Mouse (Mus musculus) cerebellum, postnatal 25 days (tissue): Measurements from ENCODE around the gene Mipol1.
"Not testable (repeated sequence)": the region's sequence is repeated elsewhere in the genome, so short reads cannot be mapped to it uniquely, and the experiment has no call there.

Experiments
- DNase-seq, 2 experiments: peaks; one replicate each; pipeline ENCODE4 v3.0.0; 2021; ENCODE audit warnings: mixed read lengths in 2 of 2

The Mipol1 gene

DNA sequence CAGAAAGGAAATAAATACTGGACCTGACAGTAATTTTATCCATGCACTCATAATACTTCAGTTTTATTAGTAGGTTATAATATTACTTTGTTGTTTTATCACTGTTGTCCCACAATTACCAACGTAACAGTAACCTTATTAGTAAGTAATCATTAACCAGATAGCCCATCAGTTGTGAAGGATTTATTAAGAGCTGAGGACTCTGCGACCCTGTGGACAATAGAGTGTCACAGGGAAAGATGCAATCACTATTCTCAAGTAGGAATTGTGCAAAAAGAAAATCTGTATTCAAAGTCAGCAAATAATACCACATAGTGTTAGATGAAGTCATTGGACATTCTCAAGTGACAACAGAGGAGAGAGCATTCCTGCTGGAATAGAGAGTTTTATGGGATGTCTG lies 198.5 kb downstream of the Mipol1 start:
- no peak for DNase-seq

GRCm38 (mm10) chr12:57436939-57437659 lies 206.9 kb downstream of the Mipol1 start:
- DNase-seq, result not testable (repeated sequence)

DNA sequence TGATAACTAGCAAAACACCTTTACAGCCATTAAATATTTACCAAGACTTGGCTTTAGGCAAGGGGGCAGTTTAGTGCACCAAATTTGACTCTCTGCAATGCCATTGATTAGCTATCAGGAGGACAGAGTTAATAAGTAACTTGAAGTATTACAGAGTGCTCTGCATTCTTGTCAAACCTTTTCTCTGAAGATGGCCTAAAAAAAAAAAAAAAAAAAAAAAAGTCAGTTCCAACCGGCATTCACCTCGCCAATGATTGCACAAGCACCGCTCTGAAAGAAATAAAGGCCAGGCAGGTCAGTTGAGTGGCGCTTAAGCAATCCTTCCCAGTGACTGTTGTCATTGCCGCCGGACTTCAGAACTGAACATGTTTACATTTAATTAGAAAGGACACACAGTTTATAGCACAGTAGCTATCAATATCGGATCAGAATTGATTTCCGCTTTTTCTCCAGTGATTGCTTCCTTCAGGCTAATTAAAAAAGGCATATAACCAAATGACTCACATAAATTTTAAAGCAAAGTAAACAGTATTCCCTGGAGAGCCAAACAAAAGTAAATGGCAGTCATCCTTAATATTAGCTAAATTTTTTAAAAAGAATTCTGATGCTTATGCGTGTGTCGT lies 214.2 kb downstream of the Mipol1 start:
- no peak for DNase-seq

GRCm38 (mm10) chr12:57447331-57447730 lies 217.1 kb downstream of the Mipol1 start:
- DNase-seq, result no peak

DNA sequence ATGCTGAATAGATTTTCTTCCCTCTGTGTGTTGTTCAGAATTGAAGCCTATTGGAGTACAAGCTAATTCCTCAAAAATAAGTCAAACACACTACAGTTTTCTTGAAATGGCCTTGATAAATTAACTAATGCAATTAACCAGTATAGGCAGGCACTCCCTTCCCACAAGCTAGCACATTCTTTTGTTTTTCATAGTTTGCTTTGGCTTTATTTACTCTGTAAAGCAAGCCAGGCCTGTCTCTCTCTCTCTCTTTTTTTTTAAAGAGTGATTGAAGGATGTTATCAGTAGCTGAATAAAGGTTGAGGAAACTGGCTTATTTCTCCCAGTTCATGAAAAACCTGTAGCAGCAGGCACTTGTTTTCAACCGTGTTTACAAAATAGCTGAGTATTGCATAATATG lies 219.1 kb downstream of the Mipol1 start:
- no peak for DNase-seq

- no peak for DNase-seq
Measured at GRCm38 (mm10) chr12:57450017-57450583, 219.9 kb downstream of the Mipol1 start.

- DNase-seq, result no peak
Measured at GRCm38 (mm10) chr12:57456911-57457310, 226.7 kb downstream of the Mipol1 start.

DNA sequence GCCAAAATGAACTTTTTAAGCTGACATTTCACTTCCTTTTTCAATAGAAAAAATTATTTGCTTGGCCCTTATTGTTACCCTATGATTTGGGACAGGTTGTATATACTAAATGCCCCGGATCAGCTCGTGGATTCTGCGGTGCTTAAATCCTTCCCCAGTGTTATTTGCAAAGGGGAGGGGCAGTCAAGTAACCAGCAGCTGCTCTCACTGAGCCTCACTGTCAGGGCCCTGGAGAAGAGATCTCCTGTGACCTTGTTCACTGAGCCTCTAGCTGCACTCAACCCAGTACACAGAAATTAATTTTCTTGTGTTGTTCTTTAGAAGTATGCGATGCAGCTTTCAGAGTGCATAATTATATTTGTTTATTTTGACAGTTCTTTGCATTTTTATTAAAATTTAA lies 227.1 kb downstream of the Mipol1 start:
- DNase-seq, result no peak

DNA sequence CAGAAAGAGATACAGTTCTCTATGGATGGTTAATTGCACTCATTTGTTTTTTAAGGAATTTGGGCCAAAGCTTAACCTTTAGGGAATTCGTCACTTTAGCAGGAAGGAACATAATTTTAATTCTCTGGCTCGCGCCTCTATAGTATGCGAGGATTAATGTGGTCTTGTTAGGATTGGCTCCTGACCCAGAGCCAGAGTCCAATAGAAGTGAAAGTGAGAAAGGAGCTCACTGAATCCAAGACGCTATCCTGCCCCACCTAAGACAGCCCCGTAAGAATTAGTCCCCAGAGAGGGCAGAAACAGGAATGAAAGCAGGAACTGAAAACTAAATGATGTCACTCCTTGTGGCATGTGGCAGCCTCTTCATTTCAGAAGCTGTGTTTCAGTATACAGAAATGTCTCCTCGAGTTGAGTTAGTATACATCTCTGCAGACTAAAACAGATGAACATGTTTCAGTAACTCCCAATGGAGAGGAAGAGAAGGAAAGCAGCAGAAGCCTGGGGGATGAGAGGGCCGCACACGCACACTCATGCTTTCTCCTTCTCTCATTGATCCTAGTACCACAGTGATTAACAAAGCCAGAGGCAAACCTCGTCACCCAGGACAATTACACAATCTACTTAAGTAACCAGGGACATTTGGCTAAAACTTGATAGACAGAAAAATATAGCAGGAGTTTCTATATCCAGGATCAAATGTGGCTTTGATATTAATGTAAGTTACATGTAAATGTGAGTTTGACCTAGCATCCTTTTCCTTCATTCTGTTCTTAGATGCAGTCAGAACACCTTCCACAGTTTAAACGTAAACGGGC lies 234.5 kb downstream of the Mipol1 start:
- DNase-seq, result no peak

DNA sequence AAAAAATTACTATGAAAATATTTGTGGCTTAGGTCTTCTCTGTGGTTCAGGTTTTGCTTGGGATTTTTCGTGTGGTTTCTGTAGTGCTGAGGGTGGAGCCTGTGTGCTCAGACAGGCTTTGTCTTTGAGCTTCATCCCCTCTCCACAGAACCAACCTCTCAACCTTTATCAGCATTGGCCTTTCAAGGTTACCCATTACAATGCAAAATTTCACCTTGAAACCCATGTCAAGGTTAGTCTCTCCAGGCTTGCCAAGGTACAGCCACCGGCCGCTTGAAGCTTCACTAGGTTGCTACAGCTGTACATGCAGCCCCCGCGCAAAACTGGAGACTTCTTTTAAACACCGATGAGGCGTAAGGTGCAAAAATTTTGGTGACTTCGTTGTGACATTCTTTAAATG lies 241.6 kb downstream of the Mipol1 start:
- no peak for DNase-seq

- DNase-seq, result no peak
Measured at GRCm38 (mm10) chr12:57476876-57477275, 246.6 kb downstream of the Mipol1 start.

DNA sequence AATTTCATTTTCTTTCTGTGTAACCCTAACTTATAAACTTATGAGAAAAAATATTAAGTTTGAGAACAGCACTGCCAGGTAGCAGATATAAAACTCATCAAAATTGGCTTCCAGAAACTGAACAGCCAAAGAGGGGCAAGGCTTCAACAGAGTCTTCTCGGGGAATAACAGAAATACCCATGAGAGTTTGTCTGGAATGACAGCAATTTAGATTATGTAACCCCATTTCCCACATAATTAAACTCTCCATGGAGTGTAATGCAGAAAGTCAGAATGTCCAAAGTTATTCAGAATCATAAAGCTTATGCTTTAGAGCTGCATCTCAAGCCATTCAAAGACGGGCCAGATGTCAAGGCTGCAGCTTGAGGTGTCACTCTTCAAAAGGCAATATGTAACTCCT lies 251.6 kb downstream of the Mipol1 start:
- DNase-seq, result no peak

- DNase-seq, result no peak
Measured at GRCm38 (mm10) chr12:57496347-57497119, 266.3 kb downstream of the Mipol1 start.

DNA sequence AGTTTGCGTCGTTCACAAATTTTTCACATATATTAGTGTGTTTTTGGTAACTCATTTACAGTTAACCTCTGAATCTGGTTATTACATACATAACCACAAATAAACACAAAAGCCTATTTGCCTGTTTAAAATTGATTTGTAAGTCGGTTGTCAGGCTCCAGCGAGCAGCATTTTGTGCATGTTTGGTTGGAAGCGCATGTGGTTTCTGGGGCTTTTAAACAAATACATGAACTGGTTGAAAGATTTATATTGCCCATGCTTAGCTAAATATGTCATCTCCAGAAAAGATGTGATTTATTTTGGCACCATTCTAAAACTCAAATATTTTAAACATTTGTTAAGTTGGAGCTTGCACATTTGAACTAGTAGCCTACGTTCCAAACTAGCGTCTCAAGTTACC lies 270.0 kb downstream of the Mipol1 start:
- no peak for DNase-seq

- DNase-seq, result no peak
Measured at GRCm38 (mm10) chr12:57505329-57505728, 275.1 kb downstream of the Mipol1 start.

GRCm38 (mm10) chr12:57508938-57509337 lies 278.7 kb downstream of the Mipol1 start:
- DNase-seq, result no peak

- DNase-seq, result no peak
Measured at GRCm38 (mm10) chr12:57509726-57510125, 279.5 kb downstream of the Mipol1 start.

GRCm38 (mm10) chr12:57511127-57511526 lies 280.9 kb downstream of the Mipol1 start:
- no peak for DNase-seq

DNA sequence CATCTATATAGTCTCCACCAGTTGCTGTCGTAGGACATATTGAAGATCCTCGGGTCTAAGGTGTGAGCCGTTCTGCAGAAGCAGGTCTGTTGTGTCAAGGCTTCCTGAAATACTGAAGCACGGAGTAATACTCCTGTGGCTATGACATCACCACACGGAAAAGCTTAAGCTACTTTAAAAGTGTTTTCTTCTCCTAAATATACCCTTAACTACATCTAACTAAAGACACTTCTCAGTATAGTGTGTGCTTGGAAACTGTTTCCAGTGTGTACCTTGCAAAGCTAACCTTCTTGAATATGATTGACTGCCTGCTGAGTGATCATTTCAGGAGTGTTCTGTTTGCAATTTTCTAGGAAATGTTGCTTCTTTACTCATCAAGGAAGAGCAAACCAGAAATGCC lies 281.3 kb downstream of the Mipol1 start:
- no peak for DNase-seq

GRCm38 (mm10) chr12:57514552-57514951 lies 284.3 kb downstream of the Mipol1 start:
- no peak for DNase-seq

DNA sequence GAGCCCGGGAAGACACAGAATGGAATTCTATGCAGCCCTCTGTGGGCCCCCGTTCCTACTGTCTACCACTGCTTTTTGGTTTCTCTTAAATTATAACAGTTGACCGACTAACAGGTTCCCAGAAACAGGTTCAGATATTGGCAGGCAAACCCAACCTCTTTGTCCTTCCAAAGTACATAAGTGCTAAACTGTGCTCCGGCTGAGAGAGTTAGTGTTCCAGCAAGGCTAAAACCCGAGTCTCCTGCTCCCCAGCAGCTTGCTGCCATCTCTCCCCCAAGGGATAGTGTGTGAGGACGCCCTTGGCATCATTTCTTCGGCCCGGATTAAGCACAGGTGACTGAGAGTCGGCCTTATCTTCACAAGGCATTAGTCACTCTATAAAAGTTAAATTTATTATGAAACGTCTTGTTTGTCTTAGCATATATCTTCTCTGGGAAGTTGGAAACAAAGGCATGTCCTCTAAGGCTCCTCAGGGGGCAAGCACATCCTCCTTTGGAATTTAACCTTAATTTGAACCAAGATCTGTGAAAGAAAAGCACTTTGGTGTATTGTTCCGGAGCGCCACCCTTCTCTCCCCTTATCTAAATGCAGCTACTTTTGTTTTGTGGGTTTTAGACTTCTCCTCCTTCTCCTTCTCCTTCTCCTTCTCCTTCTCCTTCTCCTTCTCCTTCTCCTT lies 285.6 kb downstream of the Mipol1 start:
- no peak for DNase-seq

DNA sequence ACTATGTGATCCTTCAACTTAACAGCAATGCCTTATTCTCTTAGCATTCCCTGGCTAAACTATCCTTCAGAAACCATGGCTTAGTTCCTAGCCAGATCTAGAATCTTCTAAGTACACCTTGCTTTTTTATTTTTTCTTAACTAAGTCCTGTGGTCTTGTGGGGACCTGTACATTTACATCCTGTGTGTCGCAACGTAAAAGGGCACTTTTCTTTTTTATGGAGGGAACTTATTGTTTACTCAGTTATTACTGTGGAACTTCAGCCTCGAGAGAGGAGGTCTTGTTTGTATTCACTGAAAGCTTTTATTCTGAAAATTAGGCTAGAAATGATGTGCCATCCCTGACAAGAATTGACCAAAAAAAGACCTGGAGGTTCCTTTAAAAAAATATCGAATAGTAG lies 298.1 kb downstream of the Mipol1 start:
- no peak for DNase-seq
